Mouse (Mus musculus) cerebellum, adult 9-10 months (tissue): ENCODE results near the gene Mmp3.
"Not testable (repeated sequence)": the region's sequence is repeated elsewhere in the genome, so short reads cannot be mapped to it uniquely, and the experiment has no call there.

Source experiments
- DNase-seq: peaks from one replicate; pipeline ENCODE4 v3.0.0; 2022

The Mmp3 gene

DNA sequence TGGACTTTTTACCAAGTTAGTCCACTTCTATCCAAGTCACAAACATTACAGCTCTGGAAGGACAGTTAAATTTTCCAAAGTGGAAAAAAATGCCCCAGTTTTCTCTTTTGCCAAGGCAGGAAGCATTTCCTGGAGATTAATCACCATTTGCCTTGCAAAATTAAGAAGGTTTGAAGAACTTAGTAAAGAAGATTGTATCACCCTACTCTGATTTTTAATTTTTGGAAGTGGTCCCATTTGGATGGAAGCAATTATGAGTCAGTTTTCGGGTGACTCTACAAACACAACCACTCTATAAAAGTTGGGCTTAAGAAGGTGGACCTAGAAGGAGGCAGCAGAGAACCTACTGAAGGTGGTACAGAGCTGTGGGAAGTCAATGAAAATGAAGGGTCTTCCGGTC is at the start of gene Mmp3:
Mmp3 (plus strand) TSS at position 301 of the 400 bp plus-strand sequence.
- no peak for DNase-seq

DNA sequence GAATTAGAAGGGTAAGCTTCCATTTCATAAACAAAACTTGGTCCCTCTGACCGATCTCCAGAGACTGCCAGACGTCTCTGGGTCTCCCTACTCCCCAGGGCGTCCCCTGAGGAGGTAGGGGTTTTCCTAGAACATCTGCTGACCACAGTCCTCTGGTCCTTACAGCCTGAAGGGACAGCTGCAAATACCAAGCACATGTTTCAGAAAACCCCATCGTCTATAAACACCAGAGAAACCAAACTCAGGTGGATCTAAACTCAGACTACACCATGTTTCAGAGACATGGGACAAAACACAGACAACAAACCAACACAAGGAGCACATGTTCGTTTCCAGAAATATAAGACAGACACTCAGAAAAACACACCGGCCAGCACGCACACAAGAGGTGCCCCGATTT is 49.1 kb upstream of the Mmp3 start:
- DNase-seq = not testable (repeated sequence)

DNA sequence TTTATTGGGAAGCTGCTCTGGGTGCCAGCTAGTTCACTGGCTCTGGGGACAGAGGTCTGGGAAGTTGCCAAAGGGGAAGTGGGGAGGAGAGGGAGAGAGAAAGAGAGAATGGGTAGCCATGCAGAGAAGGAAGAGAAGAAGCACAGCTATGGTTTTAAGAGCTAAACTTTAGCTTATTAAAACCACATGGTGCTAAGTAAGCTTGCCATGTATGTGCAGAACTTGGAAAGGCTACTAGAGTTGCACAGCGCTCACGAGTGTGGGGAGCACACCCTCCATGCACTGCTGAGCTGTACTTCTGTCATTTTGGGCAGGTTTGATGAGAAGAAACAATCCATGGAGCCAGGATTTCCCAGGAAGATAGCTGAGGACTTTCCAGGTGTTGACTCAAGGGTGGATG is 7.7 kb downstream of the Mmp3 start:
- DNase-seq = no peak

DNA sequence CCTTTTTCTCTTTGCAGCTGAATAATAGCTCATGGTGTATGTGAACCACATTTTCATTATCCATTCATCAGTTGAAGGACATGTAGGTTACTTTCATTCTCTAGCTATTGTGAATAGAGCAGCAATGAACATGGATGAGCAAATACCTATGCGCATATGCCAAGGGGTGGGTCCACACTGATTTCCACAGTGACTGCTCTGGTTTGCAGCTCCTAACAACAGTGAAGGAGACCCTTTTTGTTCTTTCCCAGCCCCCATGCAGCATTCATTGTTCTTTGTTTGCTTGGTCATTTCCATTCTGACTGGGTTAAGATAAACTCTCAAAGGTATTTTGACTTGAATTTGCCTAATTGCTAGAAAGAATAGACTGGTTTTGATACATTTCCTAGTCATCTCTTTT is 24.6 kb downstream of the Mmp3 start:
- DNase-seq = no peak

DNA sequence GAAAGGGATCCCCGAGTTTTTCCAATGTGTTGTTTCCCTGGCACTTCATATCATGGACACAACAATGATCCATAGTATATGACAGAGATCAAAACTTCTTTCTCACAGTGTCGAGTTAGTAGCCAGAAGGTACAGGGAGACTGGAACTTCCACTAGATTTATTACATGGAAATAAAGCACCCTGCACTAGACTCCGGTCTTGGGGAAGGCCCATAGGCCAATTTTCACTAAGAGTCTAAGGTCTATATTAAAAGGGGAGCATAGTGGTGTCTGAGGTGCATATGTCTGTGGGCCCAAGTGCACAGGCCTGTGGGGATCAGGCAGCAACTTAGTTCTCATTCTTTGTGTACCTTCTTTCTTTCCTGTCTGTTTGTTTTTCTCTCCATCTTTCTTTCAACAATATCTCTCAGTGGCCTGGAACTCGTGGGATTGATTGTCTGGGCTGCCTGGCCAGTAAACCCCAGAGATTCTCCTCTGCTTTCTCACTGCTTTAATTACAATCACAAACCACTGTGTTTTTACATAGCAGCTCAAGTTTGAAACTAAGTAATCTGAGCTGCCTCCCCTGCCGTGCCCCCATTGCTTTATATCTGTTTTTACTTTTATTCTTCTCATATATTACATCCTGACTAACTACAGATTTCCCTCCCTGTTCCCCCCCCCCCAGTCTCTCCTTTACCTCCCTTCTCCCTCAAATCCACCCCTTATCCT is 38.2 kb downstream of the Mmp3 start:
- DNase-seq = no peak

DNA sequence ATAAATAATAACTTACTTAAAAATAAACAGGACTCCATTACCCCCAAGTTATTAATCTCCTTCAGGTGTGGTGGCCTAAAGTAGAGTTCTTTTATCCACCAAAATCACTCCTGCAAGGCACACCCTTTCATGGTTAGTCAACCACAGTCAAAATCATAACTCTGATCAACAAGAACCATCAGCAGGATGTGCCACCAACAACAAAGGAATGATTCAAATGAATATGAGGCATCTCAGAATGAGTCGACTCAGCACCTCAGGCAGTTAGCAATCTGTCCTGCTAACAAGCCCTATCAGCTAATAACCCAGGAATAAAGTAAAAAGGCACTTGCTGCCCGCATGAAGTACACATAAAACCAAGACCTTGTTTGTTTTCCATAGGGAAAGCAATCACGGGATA is 55.5 kb downstream of the Mmp3 start:
- no peak for DNase-seq

DNA sequence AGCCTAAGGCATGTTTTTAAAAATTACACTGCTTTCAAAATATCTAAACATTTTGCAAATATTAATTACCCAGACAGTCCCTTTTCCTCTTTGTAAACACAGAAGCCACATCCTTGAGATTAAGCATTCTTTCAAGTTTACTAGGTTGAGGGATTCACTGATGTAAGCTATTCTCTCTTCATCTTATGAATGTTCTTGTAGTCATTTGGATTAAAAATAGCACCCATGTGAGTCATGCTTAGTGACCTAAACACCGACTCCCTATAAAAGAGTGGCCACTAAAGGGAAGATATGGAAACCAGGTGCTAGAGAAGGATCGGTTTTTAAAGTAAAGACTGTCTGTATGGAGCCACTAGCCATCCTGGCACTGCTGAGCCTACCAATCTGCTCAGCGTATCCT is 56.4 kb downstream of the Mmp3 start, which contains the start of gene Mmp10:
Mmp10 (plus strand) TSS at position 302 of the 400 bp plus-strand sequence.
- DNase-seq = no peak
